Mouse (Mus musculus) lung, postnatal 14 days (tissue): ENCODE data around the gene Vmn2r39.
"Not testable (repeated sequence)": the region's sequence is repeated elsewhere in the genome, so short reads cannot be mapped to it uniquely, and the experiment has no call there.

Experiments
- DNase-seq: peaks from one replicate; pipeline ENCODE4 v3.0.0; 2021

Gene Vmn2r39

GRCm38 (mm10) chr7:9030698-9031097 lies at the start of gene Vmn2r39:
Gene Vmn2r39, minus strand, starts transcription at chr7:9030798.
- DNase-seq = not testable (repeated sequence)

- DNase-seq = not testable (repeated sequence)
These were observed 34.8 kb upstream of the Vmn2r39 start for GRCm38 (mm10) chr7:9065353-9065752.
